Mouse (Mus musculus) kidney, adult 2 months (tissue): ENCODE data around the gene Lrsam1.

Experiments used
- CTCF ChIP-seq: fragments of 200-500 bp; conservative IDR thresholded peaks from 2 replicates; pipeline ENCODE4 v1.5.1; 2011; ENCODE audit warnings: low read depth, mild to moderate bottlenecking, control low read depth, low read length, moderate library complexity, mixed read lengths; ENCODE audit not compliant: insufficient read depth, insufficient read length
- POLR2A ChIP-seq: fragments of 200-500 bp; IDR thresholded peaks from one replicate; pipeline ENCODE4 v1.6.1; 2011; ENCODE audit warnings: low read depth, low read length, control low read depth

DNA sequence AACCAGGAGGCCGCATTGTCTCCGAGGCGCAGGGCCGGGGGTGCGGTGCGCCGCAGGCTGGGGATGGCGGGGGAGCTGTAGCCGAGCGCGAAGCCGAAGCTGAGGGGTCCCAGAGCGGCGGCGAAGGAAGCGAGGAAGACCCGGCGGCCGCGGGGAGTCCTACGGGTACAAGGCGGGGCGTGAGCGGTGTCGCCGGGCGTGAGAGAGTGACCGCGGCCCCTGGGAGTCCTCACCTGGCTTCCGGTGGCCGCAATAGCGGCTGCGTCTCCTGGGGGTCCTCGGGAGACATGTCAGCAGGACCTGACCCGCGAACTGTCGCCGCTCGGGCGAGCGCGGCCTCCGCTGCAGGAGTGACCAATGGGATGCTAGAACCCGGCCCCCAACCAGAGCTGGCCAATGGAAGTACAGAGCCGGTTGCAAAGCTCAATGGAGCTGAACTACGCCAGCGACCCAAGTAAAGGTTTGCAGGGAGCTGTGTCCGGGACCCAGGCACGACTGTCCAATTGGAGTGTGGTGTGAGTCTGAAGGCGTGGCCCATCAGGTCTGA, 20.4 kb upstream of the Lrsam1 start, which contains the start of gene Slc2a8:
- TF ChIP-seq CTCF (no peak), POLR2A (peak; percentile 29)
